In the genomic region with DNA sequence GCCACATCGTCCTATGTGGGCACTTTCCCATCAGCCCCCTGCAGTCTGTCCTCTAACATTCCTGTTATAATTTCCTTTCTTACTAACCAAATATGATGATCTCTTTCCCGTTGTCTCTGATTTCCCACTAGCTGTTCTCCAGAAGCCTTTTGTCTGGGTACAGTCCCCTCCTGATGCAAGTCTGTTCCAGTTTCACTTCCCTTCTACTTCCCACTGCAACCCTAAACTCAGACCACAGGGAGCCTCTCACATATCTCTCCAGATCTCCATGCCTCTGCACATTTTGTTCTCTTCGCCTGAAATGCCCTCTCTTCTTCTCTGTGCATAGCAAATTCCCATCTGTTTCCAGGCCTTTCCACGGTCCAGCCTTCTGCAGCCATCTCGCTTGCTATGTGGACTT, we compare ENCODE assay signal across 31 mouse cellular contexts. TPM values are rescaled to one million over a fixed set of nuclear protein-coding genes. Genes with fewer than 3 reads are reported as not detected.
DNase-seq lines count a peak whose midpoint lies in the region; ATAC-seq and TF ChIP-seq lines count a peak whose summit lies in the region.
"Had no signal": no experiment of that assay in that cellular context is flagged by ENCODE, and none has a peak within 500 bp of the region (broad histone marks: within the 10 kb centered on the region; RNA-seq: fewer than 3 reads in every experiment).

No protein-coding gene starts in this region.

- H3K79me2 ChIP-seq in liver, adult 2 months (ENCODE audit: control insufficient read depth, insufficient read depth, low read length), result no peaks in the 10 kb centered on the region

- TF ChIP-seq CTCF in liver, adult 2 months (IDR thresholded peaks at IDR 0.05; ENCODE audit: low read depth, low read length), result no peak
- no peak for TF ChIP-seq CTCF in liver, postnatal 0 days (IDR thresholded peaks at IDR 0.05; ENCODE audit: low read depth)

- H3K4me2 ChIP-seq in liver, postnatal 0 days (ENCODE audit: low read depth, low read length), result no peak overlapping the region
- H3K4me2 ChIP-seq: embryonic facial prominence, embryonic 15.5 days; forebrain, embryonic 12.5 days; heart, embryonic 13.5 days; hindbrain, embryonic 15.5 days; limb, embryonic 13.5 days; liver, embryonic 12.5 days; midbrain, embryonic 11.5 days had no signal

- no peak overlapping the region for H3K4me3 ChIP-seq in liver, adult 2 months (ENCODE audit: insufficient read depth, low read depth, low read length)
- H3K4me3 ChIP-seq in liver, postnatal 0 days (ENCODE audit: low read depth, low read length), result no peak overlapping the region
- H3K4me3 ChIP-seq: embryonic facial prominence, embryonic 10.5 days; embryonic facial prominence, embryonic 15.5 days; forebrain, embryonic 12.5 days; heart, embryonic 13.5 days; hindbrain, embryonic 10.5 days; hindbrain, embryonic 15.5 days; layer of hippocampus, adult 2 months; limb, embryonic 13.5 days; liver, embryonic 12.5 days had no signal

- no peak for TF ChIP-seq POLR2A in liver, adult 2 months (IDR thresholded peaks at IDR 0.05; ENCODE audit: extremely low read depth, insufficient read depth, low read length)

- H3K27me3 ChIP-seq in liver, adult 2 months (ENCODE audit: control insufficient read depth, insufficient read depth, low read length), result no peaks in the 10 kb centered on the region
- no peaks in the 10 kb centered on the region for H3K27me3 ChIP-seq in liver, postnatal 0 days (ENCODE audit: insufficient read depth, low read length)
- H3K27me3 ChIP-seq: embryonic facial prominence, embryonic 15.5 days; hindbrain, embryonic 15.5 days; limb, embryonic 13.5 days; Patski had no signal

- TF ChIP-seq EP300 in liver, postnatal 0 days (IDR thresholded peaks at IDR 0.05; ENCODE audit: low read depth), result no peak

- no peaks in the 10 kb centered on the region for H3K36me3 ChIP-seq in liver, adult 2 months (ENCODE audit: control insufficient read depth, insufficient read depth, low read length)
- H3K36me3 ChIP-seq in liver, postnatal 0 days (replicated peaks; ENCODE audit: insufficient read depth, low read length), result no peaks in the 10 kb centered on the region
- H3K36me3 ChIP-seq: embryonic facial prominence, embryonic 10.5 days; embryonic facial prominence, embryonic 15.5 days; forebrain, embryonic 12.5 days; heart, embryonic 13.5 days; hindbrain, embryonic 10.5 days; hindbrain, embryonic 15.5 days; limb, embryonic 13.5 days; liver, embryonic 12.5 days had no signal

- H3K9ac ChIP-seq in liver, adult 2 months (ENCODE audit: low read depth, low read length), result no peak overlapping the region
- H3K9ac ChIP-seq in liver, postnatal 0 days (replicated peaks), result no peak overlapping the region
- H3K9ac ChIP-seq: embryonic facial prominence, embryonic 15.5 days; forebrain, embryonic 12.5 days; forebrain, postnatal 0 days; heart, embryonic 13.5 days; hindbrain, embryonic 15.5 days; limb, embryonic 13.5 days; liver, embryonic 12.5 days had no signal

- no peak for DNase-seq in frontal cortex, postnatal 10 days (ENCODE audit: low spot score in 2 of 2)
- DNase-seq in liver, adult 2 months (ENCODE audit: extremely low read depth, low read depth, low spot score), result peak; percentile 27
- no peak for DNase-seq in liver, postnatal 0 days
- DNase-seq in right cerebral cortex, postnatal 10 days (ENCODE audit: low spot score in 2 of 2), result no peak
- no peak for DNase-seq in spleen, postnatal 36 days (ENCODE audit: low spot score in 2 of 2)
- DNase-seq: adrenal gland, postnatal 14 days; cerebellum, adult 2 months; cerebellum, postnatal 14 days; forebrain, postnatal 0 days; heart, postnatal 10 days; kidney, adult 18-20 months; kidney, postnatal 36 days; lung, adult 18-20 months; right cerebral cortex, adult 18-20 months; right cerebral cortex, postnatal 4 days; thymus, postnatal 14 days had no signal

- no peak overlapping the region for H3K27ac ChIP-seq in liver, adult 2 months (replicated peaks; ENCODE audit: insufficient read depth, low read depth, low read length)
- no peak overlapping the region for H3K27ac ChIP-seq in liver, postnatal 0 days (ENCODE audit: low read depth)
- H3K27ac ChIP-seq: embryonic facial prominence, embryonic 10.5 days; embryonic facial prominence, embryonic 15.5 days; forebrain, embryonic 12.5 days; heart, embryonic 13.5 days; hindbrain, embryonic 10.5 days; hindbrain, embryonic 15.5 days; layer of hippocampus, adult 2 months; limb, embryonic 13.5 days; liver, embryonic 12.5 days had no signal

- no peaks in the 10 kb centered on the region for H3K4me1 ChIP-seq in liver, adult 2 months (ENCODE audit: control insufficient read depth, insufficient read depth, low read length)
- H3K4me1 ChIP-seq in liver, postnatal 0 days (ENCODE audit: insufficient read depth), result no peaks in the 10 kb centered on the region

- 76% methylated on average over 5 of the region's 5 CpGs for WGBS in liver, adult 2 months
- WGBS in liver, postnatal 0 days (ENCODE audit: insufficient replicate concordance), result 56% methylated on average over 5 of the region's 5 CpGs

- H3K9me3 ChIP-seq in liver, postnatal 0 days (ENCODE audit: low read length), result no peaks in the 10 kb centered on the region
- H3K9me3 ChIP-seq: embryonic facial prominence, embryonic 10.5 days; embryonic facial prominence, embryonic 15.5 days; forebrain, embryonic 12.5 days; heart, embryonic 13.5 days; hindbrain, embryonic 10.5 days; hindbrain, embryonic 15.5 days; limb, embryonic 13.5 days; liver, embryonic 12.5 days had no signal

- ATAC-seq in frontal cortex, adult (ENCODE audit: low TSS enrichment), result peak; percentile 50; the same call in 1 of the 2 replicates
- ATAC-seq in liver, postnatal 0 days, result no peak
- ATAC-seq in common myeloid progenitor, adult 5-6 weeks (replicated peaks; ENCODE audit: low read depth, poor library complexity, severe bottlenecking), result peak; percentile 91
- ATAC-seq: forebrain, postnatal 0 days; liver, embryonic 12.5 days; lung, postnatal 0 days; midbrain, embryonic 16.5 days; Patski had no signal

RNA-seq across cellular contexts. Expression of gene Ptpn13, which starts 35.6 kb away (rescaled TPM):
- 0.83 and 1.1 TPM in 2 replicates for total RNA-seq in liver, adult 2 months (2014; rRNA removed)
- 0.38 and 0.41 TPM in 2 replicates for polyA plus RNA-seq in liver, adult 2 months (2012; rRNA removed)
- 0.38 and 0.43 TPM in 2 replicates for polyA plus RNA-seq in liver, postnatal 0 days (2015; fragmentation: Nextera tagmentation; extraction: Ambion mirVana)
- total RNA-seq in common myeloid progenitor, adult 5-6 weeks (2017), result 1.4 and 2.4 TPM in 2 replicates
